Mouse (Mus musculus): ENCODE measurements at regions not wholly inside any gene's neighbourhood (a gene's known extent, or its start where the extent isn't known, plus 50 kb on each side); places are given as distances from the start of the nearest gene placed in this dataset.
A peak's percentile ranks its signal among the peaks of the same experiment; 100 is the strongest.

GRCm38 (mm10) chr14:105732221-105733012 lies 164.2 kb downstream of the Spry2 start:
- peak overlapping the region; percentile 18 for H3K9ac ChIP-seq (ENCODE audit: low read depth, poor library complexity, severe bottlenecking)
- H3K27me3 ChIP-seq (ENCODE audit: control insufficient read depth, insufficient read depth, low read length, poor library complexity, severe bottlenecking), result no peaks in the 10 kb centered on the region
- no peaks in the 10 kb centered on the region for H3K9me3 ChIP-seq (replicated peaks; ENCODE audit: control insufficient read depth, insufficient read depth, low read length, poor library complexity, severe bottlenecking)
- TF ChIP-seq EP300 (IDR thresholded peaks at IDR 0.05; ENCODE audit: insufficient read depth, low read depth, low read length), result no peak
- TF ChIP-seq POLR2A (IDR thresholded peaks at IDR 0.05; ENCODE audit: insufficient read depth, low read length), result no peak
- TF ChIP-seq CTCF (IDR thresholded peaks at IDR 0.05; ENCODE audit: low read depth, low read length), result no peak
- H3K36me3 ChIP-seq (ENCODE audit: control insufficient read depth, insufficient read depth, low read length, poor library complexity, severe bottlenecking), result no peaks in the 10 kb centered on the region
- H3K4me1 ChIP-seq (ENCODE audit: control insufficient read depth, insufficient read depth, low read length), result no peaks in the 10 kb centered on the region
- no peak overlapping the region for H3K27ac ChIP-seq (ENCODE audit: insufficient read depth, low read length)
- peak overlapping the region; percentile 54 for H3K4me3 ChIP-seq (ENCODE audit: low read depth, low read length)

DNA sequence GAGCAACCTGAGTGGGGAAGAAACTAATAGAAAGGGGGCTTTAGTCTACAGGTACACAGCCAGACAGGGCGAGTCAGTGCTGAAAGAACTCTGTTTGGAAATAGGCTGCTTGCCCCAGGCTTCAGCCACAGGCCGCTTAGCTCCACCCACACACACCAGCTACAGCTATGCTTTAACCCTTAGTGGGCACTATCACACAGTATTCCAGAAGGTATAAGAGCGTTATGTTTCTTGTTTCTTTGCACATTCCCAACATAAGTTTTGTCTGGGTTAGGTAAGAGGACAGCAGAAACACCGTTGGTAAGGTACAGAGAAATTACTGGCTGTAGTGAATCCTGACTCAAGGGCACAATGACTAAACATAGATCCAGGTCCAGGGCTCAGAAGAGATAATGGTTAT lies 165.8 kb downstream of the Spry2 start:
- no peak for TF ChIP-seq EP300 (IDR thresholded peaks at IDR 0.05; ENCODE audit: insufficient read depth, low read depth, low read length)
- Histone ChIP-seq H3K4me1 (ENCODE audit: control insufficient read depth, insufficient read depth, low read length) (no peaks in the 10 kb centered on the region), H3K9ac (ENCODE audit: low read depth, poor library complexity, severe bottlenecking) (no peak overlapping the region), H3K9me3 (replicated peaks; ENCODE audit: control insufficient read depth, insufficient read depth, low read length, poor library complexity, severe bottlenecking) (no peaks in the 10 kb centered on the region), H3K36me3 (ENCODE audit: control insufficient read depth, insufficient read depth, low read length, poor library complexity, severe bottlenecking) (no peaks in the 10 kb centered on the region), H3K27ac (ENCODE audit: insufficient read depth, low read length) (no peak overlapping the region), H3K27me3 (ENCODE audit: control insufficient read depth, insufficient read depth, low read length, poor library complexity, severe bottlenecking) (no peaks in the 10 kb centered on the region), H3K4me3 (ENCODE audit: low read depth, low read length) (no peak overlapping the region)

GRCm38 (mm10) chr14:105728841-105729240 lies 167.8 kb downstream of the Spry2 start:
- H3K27ac ChIP-seq (ENCODE audit: insufficient read depth, low read length), result no peak overlapping the region
- TF ChIP-seq POLR2A (IDR thresholded peaks at IDR 0.05; ENCODE audit: insufficient read depth, low read length) (no peak), EP300 (IDR thresholded peaks at IDR 0.05; ENCODE audit: insufficient read depth, low read depth, low read length) (no peak), CTCF (IDR thresholded peaks at IDR 0.05; ENCODE audit: low read depth, low read length) (no peak)
- H3K4me1 ChIP-seq (ENCODE audit: control insufficient read depth, insufficient read depth, low read length), result no peaks in the 10 kb centered on the region
- no peaks in the 10 kb centered on the region for H3K9me3 ChIP-seq (replicated peaks; ENCODE audit: control insufficient read depth, insufficient read depth, low read length, poor library complexity, severe bottlenecking)
- no peaks in the 10 kb centered on the region for H3K36me3 ChIP-seq (ENCODE audit: control insufficient read depth, insufficient read depth, low read length, poor library complexity, severe bottlenecking)
- no peak overlapping the region for H3K9ac ChIP-seq (ENCODE audit: low read depth, poor library complexity, severe bottlenecking)
- H3K4me3 ChIP-seq (ENCODE audit: low read depth, low read length), result no peak overlapping the region
- no peaks in the 10 kb centered on the region for H3K27me3 ChIP-seq (ENCODE audit: control insufficient read depth, insufficient read depth, low read length, poor library complexity, severe bottlenecking)

- H3K27ac ChIP-seq (ENCODE audit: insufficient read depth, low read length), result no peak overlapping the region
- no peaks in the 10 kb centered on the region for H3K4me1 ChIP-seq (ENCODE audit: control insufficient read depth, insufficient read depth, low read length)
- H3K9ac ChIP-seq (ENCODE audit: low read depth, poor library complexity, severe bottlenecking), result no peak overlapping the region
- no peaks in the 10 kb centered on the region for H3K36me3 ChIP-seq (ENCODE audit: control insufficient read depth, insufficient read depth, low read length, poor library complexity, severe bottlenecking)
- TF ChIP-seq CTCF (IDR thresholded peaks at IDR 0.05; ENCODE audit: low read depth, low read length) (no peak), POLR2A (IDR thresholded peaks at IDR 0.05; ENCODE audit: insufficient read depth, low read length) (no peak), EP300 (IDR thresholded peaks at IDR 0.05; ENCODE audit: insufficient read depth, low read depth, low read length) (no peak)
- no peak overlapping the region for H3K4me3 ChIP-seq (ENCODE audit: low read depth, low read length)
- H3K9me3 ChIP-seq (replicated peaks; ENCODE audit: control insufficient read depth, insufficient read depth, low read length, poor library complexity, severe bottlenecking), result no peaks in the 10 kb centered on the region
- H3K27me3 ChIP-seq (ENCODE audit: control insufficient read depth, insufficient read depth, low read length, poor library complexity, severe bottlenecking), result no peaks in the 10 kb centered on the region
Measured at GRCm38 (mm10) chr14:105725741-105726140, 170.9 kb downstream of the Spry2 start.

DNA sequence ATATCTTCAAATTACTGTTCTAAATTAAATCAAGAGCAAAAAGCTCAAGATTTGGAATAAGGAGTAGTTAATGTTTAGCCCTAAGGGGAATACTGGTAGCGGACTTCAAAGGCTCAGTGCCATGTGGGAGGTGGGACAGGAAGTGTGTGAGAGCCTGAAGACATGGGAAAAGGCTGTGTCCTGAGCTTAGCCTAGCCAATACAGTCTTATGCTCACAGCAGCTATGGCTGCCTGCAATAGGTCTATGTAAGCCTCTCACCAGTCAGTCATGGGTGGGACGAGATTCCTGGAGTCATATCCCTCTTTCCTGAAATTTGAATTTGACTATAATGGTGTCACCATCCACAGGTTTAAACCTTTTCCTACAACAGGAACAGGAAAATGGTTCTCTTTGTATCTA lies 173.7 kb downstream of the Spry2 start:
- no peak for TF ChIP-seq EP300 (IDR thresholded peaks at IDR 0.05; ENCODE audit: insufficient read depth, low read depth, low read length)
- no peak for TF ChIP-seq POLR2A (IDR thresholded peaks at IDR 0.05; ENCODE audit: insufficient read depth, low read length)
- TF ChIP-seq CTCF (IDR thresholded peaks at IDR 0.05; ENCODE audit: low read depth, low read length), result no peak
- Histone ChIP-seq H3K27me3 (ENCODE audit: control insufficient read depth, insufficient read depth, low read length, poor library complexity, severe bottlenecking) (no peaks in the 10 kb centered on the region), H3K36me3 (ENCODE audit: control insufficient read depth, insufficient read depth, low read length, poor library complexity, severe bottlenecking) (no peaks in the 10 kb centered on the region), H3K27ac (ENCODE audit: insufficient read depth, low read length) (no peak overlapping the region), H3K4me3 (ENCODE audit: low read depth, low read length) (no peak overlapping the region), H3K9me3 (replicated peaks; ENCODE audit: control insufficient read depth, insufficient read depth, low read length, poor library complexity, severe bottlenecking) (no peaks in the 10 kb centered on the region), H3K9ac (ENCODE audit: low read depth, poor library complexity, severe bottlenecking) (no peak overlapping the region), H3K4me1 (ENCODE audit: control insufficient read depth, insufficient read depth, low read length) (no peaks in the 10 kb centered on the region)

DNA sequence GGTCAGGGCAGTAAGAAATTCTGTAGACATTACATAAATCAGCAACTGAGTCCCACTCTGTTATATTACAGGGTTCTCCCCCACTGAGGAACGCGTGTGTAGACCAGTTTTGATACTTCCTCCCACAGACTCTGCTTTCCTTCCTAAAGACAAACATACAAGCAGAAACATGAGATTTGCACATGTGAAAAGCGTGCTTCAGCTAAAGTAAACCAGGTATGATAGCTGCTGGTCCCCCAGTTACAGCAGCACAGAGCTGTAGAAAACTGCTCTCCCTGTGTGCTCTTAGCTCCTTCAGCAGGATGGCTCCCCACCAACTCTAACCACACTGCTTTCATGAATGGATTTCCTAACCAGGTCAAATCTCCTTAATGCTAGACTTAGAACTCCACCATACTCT lies 175.0 kb downstream of the Spry2 start:
- Histone ChIP-seq H3K9ac (ENCODE audit: low read depth, poor library complexity, severe bottlenecking) (no peak overlapping the region), H3K27me3 (ENCODE audit: control insufficient read depth, insufficient read depth, low read length, poor library complexity, severe bottlenecking) (no peaks in the 10 kb centered on the region), H3K4me1 (ENCODE audit: control insufficient read depth, insufficient read depth, low read length) (no peaks in the 10 kb centered on the region), H3K4me3 (ENCODE audit: low read depth, low read length) (no peak overlapping the region), H3K27ac (ENCODE audit: insufficient read depth, low read length) (no peak overlapping the region), H3K36me3 (ENCODE audit: control insufficient read depth, insufficient read depth, low read length, poor library complexity, severe bottlenecking) (no peaks in the 10 kb centered on the region), H3K9me3 (replicated peaks; ENCODE audit: control insufficient read depth, insufficient read depth, low read length, poor library complexity, severe bottlenecking) (no peaks in the 10 kb centered on the region)
- no peak for TF ChIP-seq CTCF (IDR thresholded peaks at IDR 0.05; ENCODE audit: low read depth, low read length)
- no peak for TF ChIP-seq EP300 (IDR thresholded peaks at IDR 0.05; ENCODE audit: insufficient read depth, low read depth, low read length)
- TF ChIP-seq POLR2A (IDR thresholded peaks at IDR 0.05; ENCODE audit: insufficient read depth, low read length), result no peak
